Mouse (Mus musculus): Measurements from ENCODE around the gene Polr2j.
A peak's percentile ranks its signal among the peaks of the same experiment; 100 is the strongest.

DNA sequence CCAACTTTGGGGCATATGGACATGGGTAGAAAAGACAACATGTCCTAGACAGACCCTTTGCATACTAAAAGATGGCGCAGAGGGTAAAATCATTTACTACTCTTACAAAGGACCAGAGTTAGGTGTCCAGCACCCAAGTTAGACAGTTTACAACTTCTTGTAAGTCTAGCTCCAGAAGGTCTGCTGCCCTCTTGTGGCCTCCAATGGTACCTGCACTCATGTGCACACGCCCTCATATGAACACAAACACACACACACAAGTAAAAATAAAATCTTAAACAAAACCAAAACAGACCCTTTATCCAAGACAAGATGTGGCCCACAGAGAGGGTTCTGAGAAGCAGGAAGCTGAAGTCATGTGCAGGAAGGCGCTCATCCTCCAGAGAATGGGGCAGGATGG lies 51.6 kb downstream of the Polr2j start:
- no peak for TF ChIP-seq POLR2A (IDR thresholded peaks at IDR 0.05; ENCODE audit: control insufficient read depth, low read depth, low read length)
- peak; percentile 55; the same call in 1 of the 2 replicates for TF ChIP-seq CTCF (IDR thresholded peaks at IDR 0.05; ENCODE audit: control insufficient read depth, insufficient read depth, insufficient replicate concordance, low read depth, low read length)

All from testis, adult 2 months (tissue).